Comparison of ENCODE assay signal across 27 mouse cellular contexts in the genomic region with DNA sequence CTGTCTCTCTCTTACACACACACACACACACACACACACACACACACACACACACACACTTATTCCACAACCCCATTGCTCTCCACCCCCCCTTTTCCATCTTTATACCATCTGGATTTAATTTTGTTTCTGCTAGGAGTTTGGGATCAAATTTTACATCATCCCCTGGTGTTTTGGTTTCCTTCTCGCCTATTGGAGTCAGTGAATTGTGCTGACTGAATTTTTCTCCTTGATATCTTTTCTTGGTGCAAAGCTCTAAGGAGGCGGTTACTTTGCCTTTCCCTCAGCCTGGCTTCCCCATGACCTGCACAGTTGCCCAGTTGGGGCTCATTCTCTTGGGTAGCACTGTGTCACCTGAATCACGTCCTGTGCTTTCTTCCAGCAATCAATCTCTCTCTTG. TPM values are rescaled to one million over a fixed set of nuclear protein-coding genes. Genes with fewer than 3 reads are reported as not detected.
DNase-seq lines count a peak whose midpoint lies in the region; ATAC-seq lines count a peak whose summit lies in the region.
"Had no signal": no experiment of that assay in that cellular context is flagged by ENCODE, and none has a peak within 500 bp of the region (broad histone marks: within the 10 kb centered on the region; RNA-seq: fewer than 3 reads in every experiment).

No protein-coding gene starts in this region.

- no peak for ATAC-seq in granulocyte monocyte progenitor cell, adult 5-6 weeks (replicated peaks; ENCODE audit: poor library complexity, severe bottlenecking)
- ATAC-seq in activated CD4-positive, CD25-positive, alpha-beta regulatory T cell, adult 4 months = no peak
- ATAC-seq: forebrain, embryonic 14.5 days; inflammation-experienced regulatory T-cells, adult 6 months; midbrain, embryonic 15.5 days had no signal

- no peaks in the 10 kb centered on the region for H3K36me3 ChIP-seq in embryonic facial prominence, embryonic 10.5 days (replicated peaks)
- H3K36me3 ChIP-seq: liver, embryonic 15.5 days; lung, embryonic 15.5 days; midbrain, embryonic 15.5 days; neural tube, embryonic 13.5 days had no signal

- 0 out of 2 replicates have a peak, but pooled peaks cover 4% of the 10 kb centered on the region for H3K4me1 ChIP-seq in embryonic facial prominence, embryonic 10.5 days
- H3K4me1 ChIP-seq: liver, embryonic 15.5 days; lung, embryonic 15.5 days; midbrain, embryonic 15.5 days; neural tube, embryonic 13.5 days had no signal

- 58% methylated on average over 3 of the region's 3 CpGs for WGBS in embryonic facial prominence, embryonic 10.5 days

- no peaks in the 10 kb centered on the region for H3K27me3 ChIP-seq in embryonic facial prominence, embryonic 10.5 days (replicated peaks; ENCODE audit: low read depth, poor library complexity, severe bottlenecking)
- H3K27me3 ChIP-seq: liver, embryonic 15.5 days; lung, embryonic 15.5 days; midbrain, embryonic 15.5 days; neural tube, embryonic 13.5 days had no signal

- no peaks in the 10 kb centered on the region for H3K9me3 ChIP-seq in embryonic facial prominence, embryonic 10.5 days
- H3K9me3 ChIP-seq: liver, embryonic 15.5 days; lung, embryonic 15.5 days; midbrain, embryonic 15.5 days; neural tube, embryonic 13.5 days had no signal

- peak overlapping the region; percentile 54; the same call in 1 of the 2 replicates for H3K27ac ChIP-seq in embryonic facial prominence, embryonic 10.5 days (replicated peaks)
- H3K27ac ChIP-seq: hindbrain, embryonic 14.5 days; liver, embryonic 15.5 days; lung, embryonic 15.5 days; midbrain, embryonic 15.5 days; neural tube, embryonic 13.5 days had no signal

- peak; percentile 57 for DNase-seq in NIH3T3 (ENCODE audit: low read depth)
- no peak for DNase-seq in embryonic facial prominence, embryonic 10.5 days (ENCODE audit: low spot score)
- DNase-seq in fibroblast of lung, adult 2 months (ENCODE audit: low read depth) = peak; percentile 16
- DNase-seq in mesoderm, embryonic 11.5 days (ENCODE audit: low read depth, low spot score) = peak; percentile 17
- DNase-seq in left cerebral cortex, adult 11 months (ENCODE audit: low spot score) = no peak
- DNase-seq: adrenal gland, adult 2 months; cerebellum, adult 11 months; cerebellum, postnatal 10 days; gastrocnemius, postnatal 36 days; kidney, adult 18-20 months; kidney, postnatal 4 days; left cerebral cortex, postnatal 4 days; lung, postnatal 4 days; retina, postnatal 1 day; right cerebral cortex, postnatal 25 days; thymus, postnatal 25 days had no signal

- no peak overlapping the region for H3K4me3 ChIP-seq in embryonic facial prominence, embryonic 10.5 days
- H3K4me3 ChIP-seq: liver, embryonic 15.5 days; lung, embryonic 15.5 days; midbrain, embryonic 15.5 days; myocyte; neural tube, embryonic 13.5 days had no signal

RNA-seq across cellular contexts. Expression of a gene that starts 30.1 kb away (rescaled TPM):
- polyA plus RNA-seq in embryonic facial prominence, embryonic 10.5 days (2016; fragmentation: Nextera tagmentation; extraction: Ambion mirVana) = 3.9 and 4.7 TPM in 2 replicates
- total RNA-seq in granulocyte monocyte progenitor cell, adult 5-6 weeks (2014; fragmentation: Nextera tagmentation) = not detected in 2 replicates
- not detected in 2 replicates for total RNA-seq in granulocyte monocyte progenitor cell, adult 5-6 weeks (2017)
- polyA plus RNA-seq in activated CD4-positive, CD25-positive, alpha-beta regulatory T cell, adult 4 months (2017; shearing (Covaris generic)) = under 1 TPM; 0.59 to 0.79 TPM
- total RNA-seq: megakaryocyte-erythroid progenitor cell, adult 5-6 weeks had no signal

Comparison
In these comparisons a context has a peak if more than half of its experiments do, and no peak if none do; other contexts are left out.
1. DNase-seq: peak in NIH3T3 (single experiment), fibroblast of lung, adult 2 months (single experiment) and mesoderm, embryonic 11.5 days (single experiment); none in embryonic facial prominence, embryonic 10.5 days (single experiment) and left cerebral cortex, adult 11 months (single experiment).